Mouse (Mus musculus): ENCODE measurements at regions not wholly inside any gene's neighbourhood (a gene's known extent, or its start where the extent isn't known, plus 50 kb on each side); places are given as distances from the start of the nearest gene placed in this dataset.

DNA sequence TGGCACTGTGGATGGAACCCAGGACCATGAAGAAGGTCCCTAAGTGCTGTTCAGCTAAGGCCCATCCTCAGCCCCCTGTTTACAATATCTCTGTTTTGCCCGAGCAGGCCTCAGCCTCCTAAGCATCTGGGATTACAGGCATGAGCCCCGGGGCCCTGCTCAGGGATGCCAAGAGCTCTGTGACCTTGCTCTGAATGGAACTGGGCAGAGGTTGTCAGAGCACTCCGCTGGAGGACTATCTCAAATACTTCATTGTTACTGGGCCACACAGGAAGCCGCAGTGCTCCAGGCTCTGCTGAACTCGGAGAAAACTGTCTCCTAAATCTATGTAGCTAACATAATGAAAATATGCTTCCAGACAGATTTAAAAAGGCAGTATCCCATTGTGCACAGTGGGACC lies 235.7 kb upstream of the Sulf2 start:
- TF ChIP-seq CHD2 (IDR thresholded peaks at IDR 0.05; ENCODE audit: low read depth, low read length) = no peak
- TF ChIP-seq HCFC1 (IDR thresholded peaks at IDR 0.05; ENCODE audit: borderline replicate concordance, insufficient read depth, low read length) = no peak
- TF ChIP-seq ZNF384 (IDR thresholded peaks at IDR 0.05; ENCODE audit: low read depth, low read length) = no peak
